Mouse (Mus musculus): ENCODE data around the gene Tyw1. TPM values are rescaled to one million over a fixed set of nuclear protein-coding genes. Genes with fewer than 3 reads are reported as not detected.

Gene Tyw1
- polyA plus RNA-seq, 1 experiment from 2014 or later, result 21.7 TPM

- H3K4me2 ChIP-seq (replicated peaks), result no peak overlapping the region
- H3K36me3 ChIP-seq, result peaks cover 33% of the 10 kb centered on the region
- no peak for ATAC-seq (ENCODE audit: insufficient number of reproducible peaks, low FRiP score, low TSS enrichment, low read depth)
- no peaks in the 10 kb centered on the region for H3K9me3 ChIP-seq (replicated peaks)
- H3K4me3 ChIP-seq (replicated peaks), result no peak overlapping the region
- 91% methylated on average over 7 of the region's 7 CpGs for WGBS
- H3K27me3 ChIP-seq, result no peaks in the 10 kb centered on the region
- no peak overlapping the region for H3K27ac ChIP-seq (replicated peaks)
- H3K4me1 ChIP-seq, result no peaks in the 10 kb centered on the region
- H3K9ac ChIP-seq, result no peak overlapping the region
Measured at GRCm38 (mm10) chr5:130344999-130345398, 89.6 kb downstream of the Tyw1 start.

- Histone ChIP-seq H3K4me2 (replicated peaks) (no peak overlapping the region), H3K27me3 (no peaks in the 10 kb centered on the region), H3K4me1 (no peaks in the 10 kb centered on the region), H3K27ac (replicated peaks) (no peak overlapping the region), H3K9me3 (replicated peaks) (no peaks in the 10 kb centered on the region), H3K36me3 (peaks cover 24% of the 10 kb centered on the region), H3K9ac (no peak overlapping the region), H3K4me3 (replicated peaks) (no peak overlapping the region)
- 73% methylated on average over 2 of the region's 2 CpGs for WGBS
- no peak for ATAC-seq (ENCODE audit: insufficient number of reproducible peaks, low FRiP score, low TSS enrichment, low read depth)
Measured at GRCm38 (mm10) chr5:130345871-130346270, 90.5 kb downstream of the Tyw1 start.

- Histone ChIP-seq H3K9me3 (replicated peaks) (no peaks in the 10 kb centered on the region), H3K4me2 (replicated peaks) (no peak overlapping the region), H3K27me3 (no peaks in the 10 kb centered on the region), H3K27ac (replicated peaks) (no peak overlapping the region), H3K4me1 (no peaks in the 10 kb centered on the region), H3K9ac (no peak overlapping the region), H3K4me3 (replicated peaks) (no peak overlapping the region), H3K36me3 (no peaks in the 10 kb centered on the region)
- ATAC-seq (ENCODE audit: insufficient number of reproducible peaks, low FRiP score, low TSS enrichment, low read depth), result no peak
- 58% methylated on average over 7 of the region's 7 CpGs for WGBS
Measured at GRCm38 (mm10) chr5:130355223-130355622, 99.8 kb downstream of the Tyw1 start.

GRCm38 (mm10) chr5:130363111-130363510, 107.7 kb downstream of the Tyw1 start:
- Histone ChIP-seq H3K4me2 (replicated peaks) (no peak overlapping the region), H3K4me1 (no peaks in the 10 kb centered on the region), H3K4me3 (replicated peaks) (no peak overlapping the region), H3K27ac (replicated peaks) (no peak overlapping the region), H3K9me3 (replicated peaks) (no peaks in the 10 kb centered on the region), H3K9ac (no peak overlapping the region), H3K27me3 (no peaks in the 10 kb centered on the region), H3K36me3 (no peaks in the 10 kb centered on the region)
- no peak for ATAC-seq (ENCODE audit: insufficient number of reproducible peaks, low FRiP score, low TSS enrichment, low read depth)
- 63% methylated on average over 4 of the region's 4 CpGs for WGBS

- Histone ChIP-seq H3K27me3 (no peaks in the 10 kb centered on the region), H3K36me3 (no peaks in the 10 kb centered on the region), H3K9ac (no peak overlapping the region), H3K9me3 (replicated peaks) (no peaks in the 10 kb centered on the region), H3K4me1 (no peaks in the 10 kb centered on the region), H3K4me2 (replicated peaks) (no peak overlapping the region), H3K27ac (replicated peaks) (no peak overlapping the region), H3K4me3 (replicated peaks) (no peak overlapping the region)
- WGBS, result 27% methylated on average over 3 of the region's 3 CpGs
- no peak for ATAC-seq (ENCODE audit: insufficient number of reproducible peaks, low FRiP score, low TSS enrichment, low read depth)
Measured at GRCm38 (mm10) chr5:130363773-130364172, 108.4 kb downstream of the Tyw1 start.

- Histone ChIP-seq H3K9ac (no peak overlapping the region), H3K4me3 (replicated peaks) (no peak overlapping the region), H3K36me3 (no peaks in the 10 kb centered on the region), H3K4me2 (replicated peaks) (no peak overlapping the region), H3K27me3 (no peaks in the 10 kb centered on the region), H3K27ac (replicated peaks) (no peak overlapping the region), H3K4me1 (no peaks in the 10 kb centered on the region), H3K9me3 (replicated peaks) (no peaks in the 10 kb centered on the region)
- no peak for ATAC-seq (ENCODE audit: insufficient number of reproducible peaks, low FRiP score, low TSS enrichment, low read depth)
- WGBS, result 77% methylated on average over 6 of the region's 6 CpGs
Measured at GRCm38 (mm10) chr5:130368236-130368635, 112.8 kb downstream of the Tyw1 start.

- H3K36me3 ChIP-seq, result no peaks in the 10 kb centered on the region
- no peak within 1 kb of the TSS for H3K27ac ChIP-seq (replicated peaks)
- WGBS, result 75% methylated on average over 11 of the region's 11 CpGs
- no peak within 1 kb of the TSS for H3K4me3 ChIP-seq (replicated peaks)
- H3K9ac ChIP-seq, result no peak within 1 kb of the TSS
- no peaks in the 10 kb centered on the region for H3K27me3 ChIP-seq
- H3K4me2 ChIP-seq (replicated peaks), result no peak within 1 kb of the TSS
- ATAC-seq (ENCODE audit: insufficient number of reproducible peaks, low FRiP score, low TSS enrichment, low read depth), result no peak
- no peaks in the 10 kb centered on the region for H3K9me3 ChIP-seq (replicated peaks)
- no peaks in the 10 kb centered on the region for H3K4me1 ChIP-seq
Measured at GRCm38 (mm10) chr5:130369237-130369636, 113.8 kb downstream of the Tyw1 start, which contains the start of gene Caln1. Gene Caln1 (plus strand): TSS chr5:130369455.

- H3K36me3 ChIP-seq, result no peaks in the 10 kb centered on the region
- no peaks in the 10 kb centered on the region for H3K27me3 ChIP-seq
- no peak for ATAC-seq (ENCODE audit: insufficient number of reproducible peaks, low FRiP score, low TSS enrichment, low read depth)
- H3K27ac ChIP-seq (replicated peaks), result no peak overlapping the region
- no peak overlapping the region for H3K9ac ChIP-seq
- H3K4me1 ChIP-seq, result no peaks in the 10 kb centered on the region
- H3K9me3 ChIP-seq (replicated peaks), result no peaks in the 10 kb centered on the region
- no peak overlapping the region for H3K4me2 ChIP-seq (replicated peaks)
- H3K4me3 ChIP-seq (replicated peaks), result no peak overlapping the region
- WGBS, result 81% methylated on average over 3 of the region's 3 CpGs
Measured at GRCm38 (mm10) chr5:130375411-130375810, 120.0 kb downstream of the Tyw1 start.

GRCm38 (mm10) chr5:130384222-130384912, 128.9 kb downstream of the Tyw1 start, which contains the start of gene A330070K13Rik:
Gene A330070K13Rik (minus strand): TSS chr5:130384631.
- Histone ChIP-seq H3K9ac (no peak within 1 kb of the TSS), H3K36me3 (no peaks in the 10 kb centered on the region), H3K4me2 (replicated peaks) (peak within 1 kb of the TSS; percentile 19; the same call in 1 of the 2 replicates), H3K4me1 (no peaks in the 10 kb centered on the region), H3K27ac (replicated peaks) (no peak within 1 kb of the TSS), H3K4me3 (replicated peaks) (no peak within 1 kb of the TSS), H3K27me3 (no peaks in the 10 kb centered on the region), H3K9me3 (replicated peaks) (no peaks in the 10 kb centered on the region)
- WGBS, result 6% methylated on average over 13 of the region's 13 CpGs
- no peak for ATAC-seq (ENCODE audit: insufficient number of reproducible peaks, low FRiP score, low TSS enrichment, low read depth)

GRCm38 (mm10) chr5:130386418-130386817, 131.0 kb downstream of the Tyw1 start:
- H3K4me3 ChIP-seq (replicated peaks), result no peak overlapping the region
- no peaks in the 10 kb centered on the region for H3K4me1 ChIP-seq
- no peaks in the 10 kb centered on the region for H3K36me3 ChIP-seq
- H3K27ac ChIP-seq (replicated peaks), result no peak overlapping the region
- no peak overlapping the region for H3K4me2 ChIP-seq (replicated peaks)
- WGBS, result 42% methylated on average over 7 of the region's 7 CpGs
- no peaks in the 10 kb centered on the region for H3K9me3 ChIP-seq (replicated peaks)
- no peak for ATAC-seq (ENCODE audit: insufficient number of reproducible peaks, low FRiP score, low TSS enrichment, low read depth)
- no peak overlapping the region for H3K9ac ChIP-seq
- H3K27me3 ChIP-seq, result no peaks in the 10 kb centered on the region; the same call in 1 of the 2 replicates
